Mouse (Mus musculus) MEL (cell line): ENCODE results near the gene Fgd3. TPM values are rescaled to one million over a fixed set of nuclear protein-coding genes. Genes with fewer than 3 reads are reported as not detected.

ENCODE experiments used
- DNase-seq: peaks from one replicate; pipeline ENCODE4 v3.0.0; 2011; ENCODE audit warnings: low read depth, low spot score
- H3K27ac ChIP-seq: 2 replicates; pipeline ENCODE4 v1.5.1; 2012; ENCODE audit warnings: low read depth, mild to moderate bottlenecking, control low read depth, low read length, moderate library complexity; ENCODE audit not compliant: control insufficient read depth
- H3K27me3 ChIP-seq, 2 experiments: fragments of 150-350 bp in 1 of 2; sonication (generic) in 1 of 2; 2 replicates each; pipeline ENCODE4 v1.6.1; 2012; ENCODE audit warnings: low read length in 2 of 2, mild to moderate bottlenecking in 2 of 2, improper control_type of control experiment in 1 of 2, moderate library complexity in 1 of 2; ENCODE audit not compliant: insufficient read depth in 2 of 2, control insufficient read depth in 1 of 2
- H3K36me3 ChIP-seq, 2 experiments: 2 replicates each; pipeline ENCODE4 v1.6.1; 2012 to 2014; ENCODE audit warnings: low read length in 2 of 2, improper control_type of control experiment in 1 of 2, inconsistent platforms in 1 of 2, mild to moderate bottlenecking in 1 of 2; ENCODE audit not compliant: insufficient read depth in 2 of 2, control insufficient read depth in 1 of 2
- H3K4me1 ChIP-seq, 2 experiments: fragments of 150-350 bp in 1 of 2; sonication (generic) in 1 of 2; 2 replicates each; pipeline ENCODE4 v1.6.1; 2012; ENCODE audit warnings: low read length in 2 of 2, improper control_type of control experiment in 1 of 2, mild to moderate bottlenecking in 1 of 2; ENCODE audit not compliant: insufficient read depth in 2 of 2, control insufficient read depth in 1 of 2
- H3K4me3 ChIP-seq, 2 experiments: fragments of 150-350 bp in 1 of 2; sonication (generic) in 1 of 2; 2 replicates each; pipeline ENCODE4 v1.5.1; 2012; ENCODE audit warnings: low read depth in 2 of 2, low read length in 2 of 2, mild to moderate bottlenecking in 2 of 2, moderate library complexity in 2 of 2, control low read depth in 1 of 2, improper control_type of control experiment in 1 of 2; ENCODE audit not compliant: control insufficient read depth in 1 of 2, insufficient read depth in 1 of 2
- H3K79me2 ChIP-seq: 2 replicates; pipeline ENCODE4 v1.6.1; 2012; ENCODE audit warnings: mild to moderate bottlenecking, low read length, moderate library complexity; ENCODE audit not compliant: control insufficient read depth, poor library complexity, insufficient read depth
- H3K9ac ChIP-seq: 2 replicates; pipeline ENCODE4 v1.6.1; 2012; ENCODE audit warnings: low read depth, mild to moderate bottlenecking, control low read depth, low read length, moderate library complexity; ENCODE audit not compliant: control insufficient read depth, poor library complexity, severe bottlenecking
- H3K9me3 ChIP-seq: fragments of 150-350 bp; sonication (generic); replicated peaks from 2 replicates; pipeline ENCODE4 v1.6.1; 2012; ENCODE audit warnings: mild to moderate bottlenecking, low read length, improper control_type of control experiment, moderate library complexity; ENCODE audit not compliant: insufficient read depth
- BHLHE40 ChIP-seq: IDR thresholded peaks from 2 replicates; pipeline ENCODE4 v1.6.1; 2012; ENCODE audit warnings: low read depth, mild to moderate bottlenecking, inconsistent platforms, low read length, improper control_type of control experiment, borderline replicate concordance
- CHD2 ChIP-seq: IDR thresholded peaks from 2 replicates; pipeline ENCODE4 v1.6.1; 2011; ENCODE audit warnings: low read length, improper control_type of control experiment
- E2F4 ChIP-seq: IDR thresholded peaks from 2 replicates; pipeline ENCODE4 v1.6.1; 2011; ENCODE audit warnings: low read depth, low read length, improper control_type of control experiment, borderline replicate concordance
- ELF1 ChIP-seq: IDR thresholded peaks from 2 replicates; pipeline ENCODE4 v1.6.1; 2014; ENCODE audit warnings: low read depth, mild to moderate bottlenecking, inconsistent platforms, low read length, improper control_type of control experiment, moderate library complexity
- EP300 ChIP-seq, 2 experiments: IDR thresholded peaks; 2 replicates each; pipeline ENCODE4 v1.6.1; 2011; ENCODE audit warnings: improper control_type of control experiment in 2 of 2, low read length in 2 of 2, low read depth in 1 of 2, mild to moderate bottlenecking in 1 of 2
- GATA1 ChIP-seq: IDR thresholded peaks from 2 replicates; pipeline ENCODE4 v1.6.1; 2011; ENCODE audit warnings: low read depth, low read length, improper control_type of control experiment
- HCFC1 ChIP-seq: IDR thresholded peaks from 2 replicates; pipeline ENCODE4 v1.6.1; 2012; ENCODE audit warnings: low read depth, mild to moderate bottlenecking, inconsistent platforms, low read length, improper control_type of control experiment, moderate library complexity
- JUND ChIP-seq: IDR thresholded peaks from 2 replicates; pipeline ENCODE4 v1.6.1; 2011; ENCODE audit warnings: low read depth, mild to moderate bottlenecking, improper control_type of control experiment, low read length
- KAT2A ChIP-seq: conservative IDR thresholded peaks from 2 replicates; pipeline ENCODE4 v1.6.1; 2012; ENCODE audit warnings: low read depth, low read length, improper control_type of control experiment, inconsistent platforms
- MAX ChIP-seq: IDR thresholded peaks from 2 replicates; pipeline ENCODE4 v1.6.1; 2011; ENCODE audit warnings: low read length, improper control_type of control experiment
- MAZ ChIP-seq: IDR thresholded peaks from 2 replicates; pipeline ENCODE4 v1.6.1; 2012; ENCODE audit warnings: low read depth, mild to moderate bottlenecking, inconsistent platforms, low read length, improper control_type of control experiment
- MXI1 ChIP-seq: IDR thresholded peaks from 2 replicates; pipeline ENCODE4 v1.6.1; 2011; ENCODE audit warnings: mild to moderate bottlenecking, low read depth, low read length, improper control_type of control experiment
- MYC ChIP-seq: IDR thresholded peaks from 2 replicates; pipeline ENCODE4 v1.6.1; 2011; ENCODE audit warnings: low read depth, mild to moderate bottlenecking, low read length, improper control_type of control experiment, moderate library complexity
- NELFE ChIP-seq: IDR thresholded peaks from 2 replicates; pipeline ENCODE4 v1.6.1; 2011; ENCODE audit warnings: low read depth, low read length, improper control_type of control experiment
- RAD21 ChIP-seq: IDR thresholded peaks from 2 replicates; pipeline ENCODE4 v1.6.1; 2011; ENCODE audit warnings: mild to moderate bottlenecking, low read depth, low read length, improper control_type of control experiment
- SIN3A ChIP-seq: IDR thresholded peaks from 2 replicates; pipeline ENCODE4 v1.6.1; 2012; ENCODE audit warnings: low read length, improper control_type of control experiment, inconsistent platforms
- SMC3 ChIP-seq: IDR thresholded peaks from 2 replicates; pipeline ENCODE4 v1.6.1; 2011; ENCODE audit warnings: low read depth, low read length, improper control_type of control experiment
- TAL1 ChIP-seq: IDR thresholded peaks from 2 replicates; pipeline ENCODE4 v1.6.1; 2012; ENCODE audit warnings: mild to moderate bottlenecking, inconsistent platforms, low read length, moderate library complexity, mixed read lengths
- TCF12 ChIP-seq: IDR thresholded peaks from 2 replicates; pipeline ENCODE4 v1.6.1; 2014; ENCODE audit warnings: low read depth, mild to moderate bottlenecking, inconsistent platforms, low read length, improper control_type of control experiment, moderate library complexity
- USF1 ChIP-seq: IDR thresholded peaks from 2 replicates; pipeline ENCODE4 v1.6.1; 2014; ENCODE audit warnings: low read depth, mild to moderate bottlenecking, inconsistent platforms, low read length, improper control_type of control experiment, moderate library complexity
- USF2 ChIP-seq, 2 experiments: IDR thresholded peaks; 2 replicates each; pipeline ENCODE4 v1.6.1; 2011 to 2012; ENCODE audit warnings: improper control_type of control experiment in 2 of 2, low read length in 2 of 2, borderline replicate concordance in 1 of 2, inconsistent platforms in 1 of 2, low read depth in 1 of 2, mild to moderate bottlenecking in 1 of 2; ENCODE audit not compliant: insufficient read depth in 1 of 2
- ZC3H11A ChIP-seq: IDR thresholded peaks from 2 replicates; pipeline ENCODE4 v1.6.1; 2012; ENCODE audit warnings: low read depth, mild to moderate bottlenecking, inconsistent platforms, low read length, improper control_type of control experiment
- ZKSCAN1 ChIP-seq: IDR thresholded peaks from 2 replicates; pipeline ENCODE4 v1.6.1; 2012; ENCODE audit warnings: low read depth, mild to moderate bottlenecking, inconsistent platforms, low read length, improper control_type of control experiment, moderate library complexity
- ZMIZ1 ChIP-seq: IDR thresholded peaks from 2 replicates; pipeline ENCODE4 v1.6.1; 2012; ENCODE audit warnings: low read depth, mild to moderate bottlenecking, inconsistent platforms, low read length, improper control_type of control experiment, moderate library complexity
- ZNF384 ChIP-seq: IDR thresholded peaks from 2 replicates; pipeline ENCODE4 v1.6.1; 2012; ENCODE audit warnings: low read depth, mild to moderate bottlenecking, inconsistent platforms, low read length, improper control_type of control experiment
- polyA plus RNA-seq, 2 experiments: library from polyadenylated mRNA; stranded (reverse) in 1 of 2; unstranded in 1 of 2; fragments of >175 nt in 1 of 2; fragments of >200 nt in 1 of 2; gene quantifications; 2 replicates each; pipeline versions ENCODE4 v1.2.1 to v1.2.4; 2012; ENCODE audit warnings: low replicate concordance in 2 of 2, low read depth in 1 of 2; ENCODE audit not compliant: insufficient read length in 2 of 2, insufficient read depth in 1 of 2, missing spikeins in 1 of 2
- total RNA-seq: library from RNA; depleted of rRNA; stranded (reverse); fragments of 300-350 nt; gene quantifications from 2 replicates; pipeline ENCODE4 v1.2.3, GENCODE M21; 2012

The Fgd3 gene
- total and polyA plus RNA-seq, 3 experiments, result 5.0 to 6.9 TPM; not detected in 1

GRCm38 (mm10) chr13:49348522-49348921, 28.4 kb upstream of the Fgd3 start (continued):
- TF ChIP-seq GATA1 (peak; percentile 78), ZNF384 (peak; percentile 60), BHLHE40 (no peak), ZMIZ1 (no peak)

GRCm38 (mm10) chr13:49345476-49345875, 25.4 kb upstream of the Fgd3 start:
- Histone ChIP-seq H3K4me3 (no peak overlapping the region), H3K4me1 (peaks cover 23 to 44% of the 10 kb centered on the region in 2 experiments), H3K27ac (no peak overlapping the region), H3K9ac (no peak overlapping the region), H3K27me3 (no peaks in the 10 kb centered on the region)
- DNase-seq, result no peak
- TF ChIP-seq NELFE (no peak), EP300 (IDR thresholded peaks at IDR 0.05; ENCODE audit: low read depth in 1 of 2, low read length in 2 of 2) (no peak), ELF1 (no peak), MXI1 (no peak), MAZ (no peak), ZKSCAN1 (no peak), JUND (no peak), RAD21 (no peak), HCFC1 (no peak), E2F4 (no peak), MAX (no peak), USF2 (IDR thresholded peaks at IDR 0.05; ENCODE audit: borderline replicate concordance in 1 of 2, insufficient read depth in 1 of 2, low read depth in 1 of 2, low read length in 2 of 2) (no peak)
- TF ChIP-seq, all 39 proteins: peak for 0
- peaks cover 0 to 26% of the 10 kb centered on the region in 2 experiments; a peak in 2 of 4 replicates for H3K36me3 ChIP-seq
- H3K79me2 ChIP-seq, result peaks cover 53% of the 10 kb centered on the region
- H3K9me3 ChIP-seq, result no peaks in the 10 kb centered on the region

- H3K4me3 ChIP-seq, result no peak overlapping the region
- TF ChIP-seq SIN3A (no peak), MYC (no peak), HCFC1 (no peak), KAT2A (no peak), USF2 (IDR thresholded peaks at IDR 0.05; ENCODE audit: borderline replicate concordance in 1 of 2, insufficient read depth in 1 of 2, low read depth in 1 of 2, low read length in 2 of 2) (no peak), TCF12 (no peak), SMC3 (no peak), ZKSCAN1 (no peak), JUND (no peak), MAZ (no peak), ZC3H11A (no peak), TAL1 (no peak), E2F4 (no peak), CHD2 (no peak), USF1 (no peak), ELF1 (no peak), MAX (no peak), EP300 (IDR thresholded peaks at IDR 0.05; ENCODE audit: low read depth in 1 of 2, low read length in 2 of 2) (no peak)
- TF ChIP-seq, all 39 proteins: peak for 0
- Histone ChIP-seq H3K79me2 (peaks cover 48% of the 10 kb centered on the region), H3K9ac (no peak overlapping the region), H3K27me3 (no peaks in the 10 kb centered on the region), H3K36me3 (peaks cover 0 to 19% of the 10 kb centered on the region in 2 experiments; a peak in 2 of 4 replicates), H3K4me1 (peaks cover 16 to 42% of the 10 kb centered on the region in 2 experiments), H3K9me3 (no peaks in the 10 kb centered on the region), H3K27ac (no peak overlapping the region)
- no peak for DNase-seq
Measured at GRCm38 (mm10) chr13:49344567-49344966, 24.5 kb upstream of the Fgd3 start.
